Mouse (Mus musculus) myocyte (in vitro differentiated cells): ENCODE results near the gene Slc32a1. TPM values are rescaled to one million over a fixed set of nuclear protein-coding genes. Genes with fewer than 3 reads are reported as not detected.

Experiments used
- H3K27me3 ChIP-seq: one replicate; pipeline ENCODE4 v1.6.1; 2011; ENCODE audit not compliant: control insufficient read depth, insufficient read depth, insufficient read length
- H3K36me3 ChIP-seq: one replicate; pipeline ENCODE4 v1.6.1; 2011; ENCODE audit not compliant: control insufficient read depth, insufficient read depth
- H3K4me2 ChIP-seq: one replicate; pipeline ENCODE4 v1.6.1; 2011; ENCODE audit warnings: low read depth, control low read depth
- H3K4me3 ChIP-seq: one replicate; pipeline ENCODE4 v1.5.1; 2011; ENCODE audit warnings: mild to moderate bottlenecking, control low read depth, moderate library complexity
- H3K79me2 ChIP-seq: one replicate; pipeline ENCODE4 v1.6.1; 2011; ENCODE audit not compliant: control insufficient read depth, insufficient read depth
- H3ac ChIP-seq: one replicate; pipeline ENCODE4 v1.6.1; 2011; ENCODE audit not compliant: control insufficient read depth, insufficient read length
- CEBPB ChIP-seq: IDR thresholded peaks from 2 replicates; pipeline ENCODE4 v1.6.1; 2011; ENCODE audit warnings: mild to moderate bottlenecking, moderate library complexity; ENCODE audit not compliant: poor library complexity, insufficient read depth, severe bottlenecking
- E2F4 ChIP-seq: IDR thresholded peaks from one replicate; pipeline ENCODE4 v1.6.1; 2011; ENCODE audit warnings: mild to moderate bottlenecking, control low read depth, moderate library complexity; ENCODE audit not compliant: insufficient read depth
- MAX ChIP-seq: IDR thresholded peaks from one replicate; pipeline ENCODE4 v1.6.1; 2011; ENCODE audit warnings: low read depth, mild to moderate bottlenecking, control low read depth
- MYOD1 ChIP-seq, 3 experiments: IDR thresholded peaks; one replicate each; pipeline ENCODE4 v1.6.1; 2011; ENCODE audit warnings: control low read depth in 2 of 3, low read depth in 2 of 3, mild to moderate bottlenecking in 2 of 3, moderate library complexity in 1 of 3; ENCODE audit not compliant: insufficient read length in 2 of 3, control insufficient read depth in 1 of 3
- MYOG ChIP-seq, 3 experiments: IDR thresholded peaks; one replicate each; pipeline ENCODE4 v1.6.1; 2011; ENCODE audit warnings: control low read depth in 2 of 3, low read depth in 2 of 3, mild to moderate bottlenecking in 2 of 3; ENCODE audit not compliant: insufficient read length in 2 of 3, control insufficient read depth in 1 of 3, insufficient read depth in 1 of 3
- POLR2A ChIP-seq: IDR thresholded peaks from one replicate; pipeline ENCODE4 v1.6.1; 2011; ENCODE audit warnings: low read depth, mild to moderate bottlenecking, control low read depth, moderate library complexity; ENCODE audit not compliant: insufficient read length
- POLR2AphosphoS2 ChIP-seq: IDR thresholded peaks from one replicate; pipeline ENCODE4 v1.6.1; 2011; ENCODE audit warnings: low read depth, control low read depth; ENCODE audit not compliant: insufficient read length
- REST ChIP-seq: IDR thresholded peaks from one replicate; pipeline ENCODE4 v1.6.1; 2011; ENCODE audit warnings: mild to moderate bottlenecking, control low read depth, moderate library complexity; ENCODE audit not compliant: insufficient read depth, insufficient read length
- SRF ChIP-seq: IDR thresholded peaks from one replicate; pipeline ENCODE4 v1.6.1; 2011; ENCODE audit warnings: low read depth; ENCODE audit not compliant: control insufficient read depth, insufficient read length
- TCF12 ChIP-seq: IDR thresholded peaks from one replicate; pipeline ENCODE4 v1.6.1; 2011; ENCODE audit warnings: mild to moderate bottlenecking, control low read depth; ENCODE audit not compliant: poor library complexity, insufficient read depth, severe bottlenecking
- TCF3 ChIP-seq: IDR thresholded peaks from one replicate; pipeline ENCODE4 v1.6.1; 2011; ENCODE audit warnings: low read depth, control low read depth; ENCODE audit not compliant: insufficient read length
- USF1 ChIP-seq: IDR thresholded peaks from one replicate; pipeline ENCODE4 v1.6.1; 2011; ENCODE audit warnings: low read depth, mild to moderate bottlenecking, control low read depth, moderate library complexity
- polyA plus RNA-seq: library from polyadenylated mRNA; unstranded; fragments of >200 nt; fragmentation: generic; extraction: Trizol; gene quantifications from one replicate; pipeline ENCODE4 v1.2.1, GENCODE M21; 2012; ENCODE audit warnings: missing spikeins

Gene Slc32a1
- polyA plus RNA-seq, 1 experiment, result not detected

DNA sequence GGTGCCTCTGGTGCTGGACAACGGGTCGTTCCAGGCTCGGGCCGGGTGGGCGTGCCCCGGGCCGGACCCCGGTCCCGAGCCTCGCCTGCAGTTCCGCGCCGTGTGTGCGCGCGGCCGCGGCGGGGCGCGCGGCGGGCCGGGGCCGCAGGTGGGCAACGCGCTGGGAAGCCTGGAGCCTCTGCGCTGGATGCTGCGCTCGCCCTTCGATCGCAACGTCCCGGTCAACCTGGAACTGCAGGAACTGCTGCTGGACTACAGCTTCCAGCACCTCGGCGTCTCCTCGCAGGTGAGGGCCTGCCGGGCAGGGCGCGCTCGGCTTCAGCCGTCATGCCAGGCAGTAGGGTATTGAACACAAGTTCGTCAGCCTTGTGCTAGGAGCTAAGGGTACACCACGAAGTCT is 14.7 kb downstream of the Slc32a1 start:
- no peaks in the 10 kb centered on the region for H3K79me2 ChIP-seq
- H3K4me2 ChIP-seq, result peak overlapping the region; percentile 91
- TF ChIP-seq SRF (no peak), USF1 (no peak), REST (no peak), TCF3 (no peak), CEBPB (no peak), MYOG (IDR thresholded peaks at IDR 0.05; ENCODE audit: control insufficient read depth in 1 of 3, insufficient read depth in 1 of 3, insufficient read length in 2 of 3, low read depth in 2 of 3) (no peak), POLR2AphosphoS2 (no peak), MYOD1 (IDR thresholded peaks at IDR 0.05; ENCODE audit: control insufficient read depth in 1 of 3, insufficient read length in 2 of 3, low read depth in 2 of 3) (no peak), E2F4 (no peak), POLR2A (no peak)
- peak overlapping the region; percentile 55 for H3ac ChIP-seq
- peaks cover 4% of the 10 kb centered on the region for H3K36me3 ChIP-seq
- peak overlapping the region; percentile 64 for H3K4me3 ChIP-seq
- peaks cover 11% of the 10 kb centered on the region for H3K27me3 ChIP-seq

DNA sequence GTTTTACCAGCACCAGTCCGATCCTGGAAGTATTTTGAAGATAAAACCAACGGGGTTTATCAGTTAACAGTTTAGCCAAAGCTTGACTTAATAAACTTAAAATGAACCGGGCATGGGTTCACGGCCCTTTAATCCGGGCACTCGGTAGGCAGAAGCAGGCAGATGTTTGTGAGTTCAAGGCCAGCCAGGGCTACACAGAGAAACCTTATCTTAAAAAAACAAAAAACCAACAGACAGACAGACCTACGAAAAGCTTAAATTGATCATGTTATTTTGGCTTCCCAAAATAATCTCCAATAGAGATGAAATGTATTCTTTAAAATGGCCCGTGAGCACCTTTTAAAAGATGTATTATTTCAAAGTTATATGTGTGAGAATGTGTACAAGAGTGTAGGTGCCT is 15.1 kb downstream of the Slc32a1 start:
- peak overlapping the region; percentile 55 for H3ac ChIP-seq
- no peak for TF ChIP-seq MAX
- no peak for TF ChIP-seq MYOD1 (IDR thresholded peaks at IDR 0.05; ENCODE audit: control insufficient read depth in 1 of 3, insufficient read length in 2 of 3, low read depth in 2 of 3)
- TF ChIP-seq USF1, result no peak
- no peak for TF ChIP-seq SRF
- TF ChIP-seq TCF3, result no peak
- TF ChIP-seq MYOG (IDR thresholded peaks at IDR 0.05; ENCODE audit: control insufficient read depth in 1 of 3, insufficient read depth in 1 of 3, insufficient read length in 2 of 3, low read depth in 2 of 3), result no peak
- no peak for TF ChIP-seq E2F4
- no peak for TF ChIP-seq POLR2AphosphoS2
- TF ChIP-seq POLR2A, result no peak
- H3K27me3 ChIP-seq, result peaks cover 6% of the 10 kb centered on the region
- peak overlapping the region; percentile 64 for H3K4me3 ChIP-seq
- peak overlapping the region; percentile 91 for H3K4me2 ChIP-seq
- peaks cover 4% of the 10 kb centered on the region for H3K36me3 ChIP-seq
- no peaks in the 10 kb centered on the region for H3K79me2 ChIP-seq

DNA sequence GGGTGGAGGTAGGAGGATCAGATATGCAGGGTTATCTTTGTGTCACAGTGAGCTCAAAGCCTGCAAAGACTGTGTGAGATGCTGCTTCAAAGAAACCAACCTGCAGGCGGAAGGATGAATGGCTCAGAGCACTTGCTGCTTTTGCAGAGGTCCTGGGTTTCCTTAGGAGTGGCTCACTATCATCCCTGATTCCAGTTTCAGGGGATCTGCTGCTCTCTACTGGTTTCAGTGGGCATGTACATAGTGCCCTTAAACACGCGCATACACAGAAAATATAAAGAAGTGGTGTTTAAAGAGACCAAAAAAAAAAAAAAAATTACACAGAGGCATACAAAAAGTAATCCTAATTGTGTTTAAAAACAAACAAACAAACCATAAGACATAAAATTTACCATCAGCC is 18.3 kb downstream of the Slc32a1 start:
- Histone ChIP-seq H3K4me3 (no peak overlapping the region), H3K36me3 (peaks cover 14% of the 10 kb centered on the region), H3ac (no peak overlapping the region), H3K4me2 (no peak overlapping the region), H3K27me3 (no peaks in the 10 kb centered on the region), H3K79me2 (no peaks in the 10 kb centered on the region)
- TF ChIP-seq TCF3 (no peak), SRF (no peak), MAX (no peak), USF1 (no peak), REST (no peak), E2F4 (no peak), POLR2A (no peak), POLR2AphosphoS2 (no peak)

DNA sequence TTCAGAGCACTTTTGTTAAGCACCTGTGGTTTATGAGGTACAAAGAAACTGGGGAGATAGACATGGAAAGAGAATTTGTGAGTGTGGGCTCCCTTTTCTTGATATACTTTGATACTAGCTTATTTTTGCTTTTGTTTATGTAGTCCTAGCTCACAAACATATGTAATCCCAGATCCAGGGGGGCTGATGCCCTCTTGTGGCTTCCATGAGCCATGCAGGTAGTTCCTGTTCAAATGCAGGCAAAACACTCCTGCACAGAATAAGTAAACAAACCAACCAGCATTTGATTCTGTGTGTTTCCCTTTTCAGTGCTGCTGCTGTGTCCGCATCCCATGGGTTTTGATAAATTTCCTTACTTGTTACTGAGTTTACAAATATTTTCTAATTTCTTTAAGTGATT is 18.8 kb downstream of the Slc32a1 start:
- no peaks in the 10 kb centered on the region for H3K27me3 ChIP-seq
- no peak for TF ChIP-seq MAX
- no peak for TF ChIP-seq USF1
- TF ChIP-seq POLR2AphosphoS2, result no peak
- no peak for TF ChIP-seq MYOD1 (IDR thresholded peaks at IDR 0.05; ENCODE audit: control insufficient read depth in 1 of 3, insufficient read length in 2 of 3, low read depth in 2 of 3)
- TF ChIP-seq POLR2A, result no peak
- TF ChIP-seq E2F4, result no peak
- no peak for TF ChIP-seq TCF12
- TF ChIP-seq MYOG (IDR thresholded peaks at IDR 0.05; ENCODE audit: control insufficient read depth in 1 of 3, insufficient read depth in 1 of 3, insufficient read length in 2 of 3, low read depth in 2 of 3), result no peak
- TF ChIP-seq SRF, result no peak
- no peak for TF ChIP-seq REST
- H3K36me3 ChIP-seq, result peaks cover 14% of the 10 kb centered on the region
- H3ac ChIP-seq, result no peak overlapping the region
- H3K4me2 ChIP-seq, result no peak overlapping the region
- no peaks in the 10 kb centered on the region for H3K79me2 ChIP-seq
- no peak overlapping the region for H3K4me3 ChIP-seq

DNA sequence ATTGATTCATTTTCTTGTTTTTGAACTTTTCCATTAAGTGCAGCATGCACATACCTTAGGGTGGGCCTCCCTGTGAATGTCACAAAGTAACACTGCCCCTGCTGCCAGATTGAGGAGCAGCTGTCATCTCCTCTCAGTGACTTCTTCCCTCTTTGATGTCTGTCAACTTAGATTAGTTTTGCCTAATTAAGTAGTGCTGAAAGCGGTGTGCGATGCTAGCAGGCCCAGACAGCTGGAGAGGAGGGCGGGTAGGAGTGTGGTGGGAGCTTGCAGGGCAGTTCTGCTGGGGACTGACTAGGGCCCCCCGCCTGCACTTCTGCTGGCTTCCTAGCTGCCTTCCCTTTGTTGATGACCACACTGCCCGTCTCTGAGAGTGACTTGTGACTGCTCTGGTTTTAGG is 21.3 kb downstream of the Slc32a1 start:
- no peaks in the 10 kb centered on the region for H3K27me3 ChIP-seq
- H3K79me2 ChIP-seq, result no peaks in the 10 kb centered on the region
- H3K4me3 ChIP-seq, result no peak overlapping the region
- no peak overlapping the region for H3K4me2 ChIP-seq
- no peak overlapping the region for H3ac ChIP-seq
- no peak for TF ChIP-seq MYOD1 (IDR thresholded peaks at IDR 0.05; ENCODE audit: control insufficient read depth in 1 of 3, insufficient read length in 2 of 3, low read depth in 2 of 3)
- no peak for TF ChIP-seq TCF3
- TF ChIP-seq CEBPB, result no peak
- TF ChIP-seq POLR2A, result no peak
- TF ChIP-seq TCF12, result no peak
- no peak for TF ChIP-seq SRF
- TF ChIP-seq POLR2AphosphoS2, result no peak
- TF ChIP-seq REST, result no peak
- TF ChIP-seq E2F4, result no peak
- TF ChIP-seq MYOG (IDR thresholded peaks at IDR 0.05; ENCODE audit: control insufficient read depth in 1 of 3, insufficient read depth in 1 of 3, insufficient read length in 2 of 3, low read depth in 2 of 3), result no peak
- TF ChIP-seq USF1, result no peak
- TF ChIP-seq MAX, result no peak
- peaks cover 14% of the 10 kb centered on the region for H3K36me3 ChIP-seq
